Mouse (Mus musculus): ENCODE results near the gene Selenov. TPM values are rescaled to one million over a fixed set of nuclear protein-coding genes. Genes with fewer than 3 reads are reported as not detected.

The Selenov gene
- 1.0 TPM in 1 of 2 replicates, not detected in the other for polyA plus RNA-seq (2015; fragmentation: Nextera tagmentation; extraction: Ambion mirVana)

GRCm38 (mm10) chr7:28290638-28291590 lies at the start of gene Selenov:
TSS of gene Selenov (minus strand) at chr7:28291186.
- ATAC-seq (ENCODE audit: insufficient number of reproducible peaks, low FRiP score, low TSS enrichment, low read depth): no peak
- 2% methylated on average over 52 of the region's 52 CpGs for WGBS
- Histone ChIP-seq H3K4me1 (peaks cover 20% of the 10 kb centered on the region), H3K4me3 (peak within 1 kb of the TSS; percentile 26), H3K27me3 (peaks cover 85% of the 10 kb centered on the region), H3K9ac (no peak within 1 kb of the TSS), H3K9me3 (no peaks in the 10 kb centered on the region), H3K4me2 (peak within 1 kb of the TSS; percentile 48), H3K36me3 (no peaks in the 10 kb centered on the region), H3K27ac (no peak within 1 kb of the TSS)

GRCm38 (mm10) chr7:28339213-28339917 lies 48.4 kb upstream of the Selenov start:
- Histone ChIP-seq H3K4me3 (peak overlapping the region; percentile 81), H3K9ac (peak overlapping the region; percentile 49; the same call in 1 of the 2 replicates), H3K27ac (peak overlapping the region; percentile 93), H3K4me2 (peak overlapping the region; percentile 61), H3K36me3 (no peaks in the 10 kb centered on the region), H3K9me3 (no peaks in the 10 kb centered on the region), H3K27me3 (no peaks in the 10 kb centered on the region), H3K4me1 (peaks cover 26% of the 10 kb centered on the region)
- WGBS: 70% methylated on average over 19 of the region's 19 CpGs
- no peak for ATAC-seq (ENCODE audit: insufficient number of reproducible peaks, low FRiP score, low TSS enrichment, low read depth)

DNA sequence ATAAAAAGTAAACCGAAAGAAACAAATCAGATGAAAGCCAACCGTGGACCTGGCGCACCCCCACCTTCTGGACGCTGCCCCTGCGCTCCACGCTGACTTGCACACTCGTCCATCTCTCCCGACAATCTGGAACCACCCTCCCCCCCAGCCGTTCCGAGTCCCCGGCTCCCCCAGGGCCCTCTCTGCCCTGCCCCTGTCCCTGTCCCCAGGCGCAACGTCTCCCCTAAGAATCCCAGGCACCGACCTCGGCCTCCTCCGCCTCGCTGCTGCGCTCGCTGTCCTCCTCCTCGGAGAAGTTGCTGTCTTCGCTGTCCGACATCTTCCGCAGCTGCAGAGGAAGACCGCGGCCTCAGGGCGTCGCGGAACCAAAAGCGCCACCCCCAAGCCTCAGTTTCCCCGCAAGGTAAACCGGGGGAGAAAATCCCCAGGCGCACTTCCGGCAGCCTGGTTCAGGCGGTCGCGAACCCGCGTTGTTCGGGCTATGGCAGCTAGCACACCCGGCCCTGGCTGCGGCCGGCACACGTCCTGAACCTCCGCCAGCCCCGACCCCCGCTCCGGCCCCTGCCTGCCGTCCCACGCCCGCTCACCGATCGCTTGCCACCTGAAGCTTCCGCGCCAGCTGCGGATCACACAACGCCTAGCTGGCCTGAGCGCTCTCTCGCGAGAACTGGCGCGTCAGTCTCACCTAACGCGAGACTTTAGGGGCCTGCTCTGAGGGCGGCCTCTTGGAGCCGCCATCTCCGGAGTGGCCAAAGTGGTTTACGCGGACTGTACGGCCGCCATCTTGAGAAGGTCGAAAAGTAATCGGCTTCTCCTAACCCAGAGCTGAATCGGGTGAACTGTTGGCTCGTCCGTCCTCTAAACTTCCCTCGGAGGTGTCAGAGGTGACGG lies 47.4 kb upstream of the Selenov start, which contains the start of gene Supt5:
Gene Supt5, minus strand, starts transcription at position 639 of the 891 bp plus-strand sequence.
- ATAC-seq (ENCODE audit: insufficient number of reproducible peaks, low FRiP score, low TSS enrichment, low read depth): peak; percentile 97
- Histone ChIP-seq H3K9me3 (no peaks in the 10 kb centered on the region), H3K4me1 (peaks cover 25% of the 10 kb centered on the region; the same call in 1 of the 2 replicates), H3K4me3 (peak within 1 kb of the TSS; percentile 81), H3K27ac (peak within 1 kb of the TSS; percentile 93), H3K4me2 (peak within 1 kb of the TSS; percentile 61), H3K27me3 (no peaks in the 10 kb centered on the region), H3K9ac (peak within 1 kb of the TSS; percentile 97), H3K36me3 (no peaks in the 10 kb centered on the region)
- WGBS: under 1% methylated on average over 77 of the region's 77 CpGs

GRCm38 (mm10) chr7:28335471-28335870 lies 44.5 kb upstream of the Selenov start:
- H3K9me3 ChIP-seq: no peaks in the 10 kb centered on the region
- H3K36me3 ChIP-seq: peaks cover 12% of the 10 kb centered on the region
- H3K27me3 ChIP-seq: no peaks in the 10 kb centered on the region
- H3K27ac ChIP-seq: no peak overlapping the region
- ATAC-seq (ENCODE audit: insufficient number of reproducible peaks, low FRiP score, low TSS enrichment, low read depth): no peak
- 93% methylated on average over 2 of the region's 2 CpGs for WGBS
- H3K4me2 ChIP-seq: no peak overlapping the region
- H3K4me1 ChIP-seq: peaks cover 18% of the 10 kb centered on the region; the same call in 1 of the 2 replicates
- no peak overlapping the region for H3K9ac ChIP-seq
- no peak overlapping the region for H3K4me3 ChIP-seq

- H3K9ac ChIP-seq: no peak overlapping the region
- no peak overlapping the region for H3K4me2 ChIP-seq
Measured at GRCm38 (mm10) chr7:28334534-28334933, 43.5 kb upstream of the Selenov start.

DNA sequence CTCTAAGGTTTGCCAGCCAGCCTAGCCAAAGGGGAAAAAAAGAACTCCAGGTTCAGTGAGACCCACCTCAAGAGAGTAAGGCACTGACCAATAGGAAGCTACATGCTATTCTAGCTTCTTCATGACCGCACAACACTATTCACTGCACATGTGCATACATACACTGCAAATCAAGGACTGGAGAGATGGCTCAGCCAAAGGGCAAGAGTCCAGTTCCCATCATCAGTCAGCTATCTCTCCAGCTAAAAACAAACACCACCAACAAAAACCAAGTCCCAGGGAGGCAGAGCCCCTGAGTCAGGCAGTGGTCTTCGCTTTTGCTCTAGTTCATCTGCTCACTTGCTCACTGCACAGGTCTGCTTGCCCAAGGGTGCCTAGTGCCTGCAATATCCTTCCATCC lies 37.3 kb upstream of the Selenov start:
- no peak overlapping the region for H3K9ac ChIP-seq
- H3K27me3 ChIP-seq: no peaks in the 10 kb centered on the region
- no peak overlapping the region for H3K4me2 ChIP-seq
- 98% methylated on average over 2 of the region's 2 CpGs for WGBS
- H3K27ac ChIP-seq: no peak overlapping the region
- ATAC-seq (ENCODE audit: insufficient number of reproducible peaks, low FRiP score, low TSS enrichment, low read depth): no peak
- H3K36me3 ChIP-seq: peaks cover 83% of the 10 kb centered on the region
- H3K9me3 ChIP-seq: no peaks in the 10 kb centered on the region
- no peaks in the 10 kb centered on the region for H3K4me1 ChIP-seq
- H3K4me3 ChIP-seq: no peak overlapping the region

More at GRCm38 (mm10) chr7:28334534-28334933, 43.5 kb upstream of the Selenov start:
- H3K27ac ChIP-seq: no peak overlapping the region
- ATAC-seq (ENCODE audit: insufficient number of reproducible peaks, low FRiP score, low TSS enrichment, low read depth): no peak
- H3K36me3 ChIP-seq: peaks cover 21% of the 10 kb centered on the region
- peaks cover 15% of the 10 kb centered on the region; the same call in 1 of the 2 replicates for H3K4me1 ChIP-seq
- no peaks in the 10 kb centered on the region for H3K27me3 ChIP-seq
- no peak overlapping the region for H3K4me3 ChIP-seq
- 68% methylated on average over 4 of the region's 4 CpGs for WGBS
- H3K9me3 ChIP-seq: no peaks in the 10 kb centered on the region

DNA sequence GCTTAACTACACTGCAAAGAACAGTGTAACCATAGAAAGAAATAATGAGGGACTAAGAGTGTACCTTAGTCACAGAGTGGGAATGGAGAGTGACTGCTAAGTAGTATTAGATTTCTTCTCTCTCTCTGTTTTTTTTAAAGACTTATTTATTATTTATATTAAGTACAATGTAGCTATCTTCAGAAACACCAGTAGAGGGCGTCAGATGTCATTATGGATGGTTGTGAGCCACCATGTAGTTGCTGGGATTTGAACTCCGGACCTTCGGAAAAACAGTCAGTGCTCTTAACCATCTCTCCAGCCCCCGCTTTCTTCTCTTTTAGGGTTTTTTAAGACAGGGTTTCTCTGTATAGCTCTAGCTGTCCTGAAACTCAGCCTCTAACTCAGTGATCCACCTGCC lies 35.5 kb upstream of the Selenov start:
- Histone ChIP-seq H3K9ac (no peak overlapping the region), H3K9me3 (no peaks in the 10 kb centered on the region), H3K4me2 (no peak overlapping the region), H3K36me3 (peaks cover 98% of the 10 kb centered on the region), H3K4me1 (no peaks in the 10 kb centered on the region), H3K4me3 (no peak overlapping the region), H3K27me3 (no peaks in the 10 kb centered on the region), H3K27ac (no peak overlapping the region)
- ATAC-seq (ENCODE audit: insufficient number of reproducible peaks, low FRiP score, low TSS enrichment, low read depth): no peak
- 76% methylated on average over 4 of the region's 4 CpGs for WGBS

GRCm38 (mm10) chr7:28325293-28325692 lies 34.3 kb upstream of the Selenov start:
- 94% methylated on average over 8 of the region's 8 CpGs for WGBS
- no peaks in the 10 kb centered on the region for H3K9me3 ChIP-seq
- peaks cover 99% of the 10 kb centered on the region for H3K36me3 ChIP-seq

DNA sequence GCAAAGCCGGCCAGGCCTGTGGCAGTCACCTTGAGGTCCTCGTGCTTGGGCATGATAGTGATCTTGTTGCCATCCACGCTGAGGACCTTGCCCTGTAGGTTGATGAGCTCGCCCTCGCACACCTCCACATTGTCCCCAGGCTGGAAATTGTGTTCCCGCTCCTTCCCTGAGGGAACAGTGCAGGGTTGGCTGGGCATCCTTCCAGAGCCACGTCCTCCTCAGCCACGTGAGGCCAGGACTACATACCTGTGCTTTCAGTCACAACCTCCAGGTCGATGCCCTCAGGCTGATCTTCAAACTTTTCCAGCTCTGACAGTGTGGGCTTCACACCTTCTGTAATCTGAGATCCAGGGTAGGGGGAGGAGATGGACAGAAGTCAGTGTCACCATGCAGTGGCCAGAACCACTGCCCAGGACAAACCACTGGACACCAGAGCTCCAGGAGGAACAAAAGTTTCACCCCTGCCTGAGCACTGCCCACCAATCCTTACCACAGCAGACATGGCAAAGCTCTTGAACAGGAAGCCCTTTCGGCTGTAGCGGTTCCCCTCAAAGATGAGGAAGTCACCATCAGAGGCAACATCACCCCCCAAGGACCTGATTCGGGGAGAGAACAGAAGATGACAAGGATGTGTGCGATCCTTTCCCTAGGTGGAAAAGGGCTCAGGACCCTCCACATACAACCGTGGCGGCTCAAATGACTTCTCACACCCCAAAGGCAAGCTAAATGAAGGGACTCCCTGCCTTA lies 31.2 kb upstream of the Selenov start:
- Histone ChIP-seq H3K27me3 (no peaks in the 10 kb centered on the region), H3K9me3 (no peaks in the 10 kb centered on the region), H3K4me2 (no peak overlapping the region), H3K9ac (no peak overlapping the region), H3K4me1 (no peaks in the 10 kb centered on the region), H3K36me3 (peaks cover 99% of the 10 kb centered on the region), H3K4me3 (no peak overlapping the region), H3K27ac (no peak overlapping the region)
- ATAC-seq (ENCODE audit: insufficient number of reproducible peaks, low FRiP score, low TSS enrichment, low read depth): no peak
- 88% methylated on average over 15 of the region's 15 CpGs for WGBS

More at GRCm38 (mm10) chr7:28325293-28325692, 34.3 kb upstream of the Selenov start:
- Histone ChIP-seq H3K4me2 (no peak overlapping the region), H3K27me3 (no peaks in the 10 kb centered on the region), H3K27ac (no peak overlapping the region), H3K4me1 (no peaks in the 10 kb centered on the region), H3K9ac (no peak overlapping the region), H3K4me3 (no peak overlapping the region)
- no peak for ATAC-seq (ENCODE audit: insufficient number of reproducible peaks, low FRiP score, low TSS enrichment, low read depth)

DNA sequence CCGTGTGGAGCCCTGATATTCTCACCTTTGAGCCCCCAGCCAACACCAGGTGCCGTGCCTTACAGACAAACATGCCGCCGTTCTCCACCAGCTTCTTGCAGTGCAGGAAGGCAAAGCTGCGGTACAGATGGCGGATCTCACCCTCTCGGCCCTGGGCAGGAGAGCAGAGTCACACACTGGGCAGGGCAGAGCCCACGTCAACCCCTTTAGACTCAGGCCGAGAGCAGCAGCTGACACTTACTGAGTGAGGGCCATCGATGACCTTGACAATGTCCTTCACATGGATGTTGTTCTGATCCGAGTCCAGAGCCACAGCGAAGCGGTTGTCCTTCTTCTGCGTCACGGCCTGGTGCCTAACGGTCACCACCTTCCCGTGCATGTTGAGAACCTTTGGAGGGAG lies 27.7 kb upstream of the Selenov start:
- Histone ChIP-seq H3K9me3 (no peaks in the 10 kb centered on the region), H3K27ac (no peak overlapping the region), H3K4me3 (no peak overlapping the region), H3K4me2 (no peak overlapping the region), H3K4me1 (no peaks in the 10 kb centered on the region), H3K27me3 (no peaks in the 10 kb centered on the region), H3K36me3 (peaks cover 98% of the 10 kb centered on the region), H3K9ac (no peak overlapping the region)
- no peak for ATAC-seq (ENCODE audit: insufficient number of reproducible peaks, low FRiP score, low TSS enrichment, low read depth)
- 95% methylated on average over 17 of the region's 17 CpGs for WGBS
